10 mouse cellular contexts compared by ENCODE assay signal in genomic region chr5:66798135-66798534, GRCm38 (mm10). TPM values are rescaled to one million over a fixed set of nuclear protein-coding genes. Genes with fewer than 3 reads are reported as not detected.
DNase-seq lines count a peak whose midpoint lies in the region; ATAC-seq and TF ChIP-seq lines count a peak whose summit lies in the region.
"Had no signal": no experiment of that assay in that cellular context is flagged by ENCODE, and none has a peak within 500 bp of the region (broad histone marks: within the 10 kb centered on the region; RNA-seq: fewer than 3 reads in every experiment).

No protein-coding gene starts in this region.

- WGBS in heart, embryonic 15.5 days: 61% methylated on average over 3 of the region's 3 CpGs
- 25% methylated on average over 3 of the region's 3 CpGs for WGBS in limb, embryonic 14.5 days
- WGBS in stomach, embryonic 16.5 days: 27% methylated on average over 3 of the region's 3 CpGs

- intact Hi-C loops in heart, postnatal 25 days (cut with DNase I): loop anchor here (5.0 kb wide), 1 partner anchor 46 kb away; no protein-coding TSS in a partner anchor
- intact Hi-C loops in gastrocnemius, postnatal 14 days (cut with DNase I; ENCODE audit: low total_unique reads): no loop called here

- H3K27ac ChIP-seq in heart, embryonic 15.5 days: peak overlapping the region; percentile 7; the same call in 1 of the 2 replicates
- H3K27ac ChIP-seq in limb, embryonic 14.5 days (replicated peaks; ENCODE audit: low read depth, low read length): peak overlapping the region; percentile 13; the same call in 1 of the 2 replicates
- no peak overlapping the region for H3K27ac ChIP-seq in stomach, embryonic 16.5 days (ENCODE audit: low read length)

- no peak for TF ChIP-seq POLR2A in limb, embryonic 14.5 days (IDR thresholded peaks at IDR 0.05; ENCODE audit: borderline replicate concordance, extremely low read depth, insufficient read depth, insufficient read length)

- no peak for DNase-seq in heart, postnatal 25 days (ENCODE audit: low spot score)
- DNase-seq in lung, postnatal 36 days: peak; percentile 30
- no peak for DNase-seq in lung, adult 18-20 months
- DNase-seq in limb, embryonic 14.5 days (ENCODE audit: low spot score): no peak
- no peak for DNase-seq in gastrocnemius, postnatal 14 days
- no peak for DNase-seq in left cerebral cortex, adult 8-10 months (ENCODE audit: low spot score in 2 of 2)
- DNase-seq: layer of hippocampus, postnatal 36 days had no signal

- no peaks in the 10 kb centered on the region for H3K36me3 ChIP-seq in heart, embryonic 15.5 days
- no peaks in the 10 kb centered on the region for H3K36me3 ChIP-seq in limb, embryonic 14.5 days (ENCODE audit: control insufficient read depth, insufficient read depth, low read length)
- no peaks in the 10 kb centered on the region for H3K36me3 ChIP-seq in stomach, embryonic 16.5 days (ENCODE audit: control insufficient read depth, insufficient read depth, low read length)

- no peak for ATAC-seq in heart, embryonic 15.5 days (replicated peaks; ENCODE audit: insufficient number of reproducible peaks, insufficient read depth, low FRiP score, low read depth)
- no peak for ATAC-seq in limb, embryonic 14.5 days (ENCODE audit: low FRiP score, low read depth)
- 0 out of 2 replicates have a peak, but pooled peaks have one; percentile 7 for ATAC-seq in stomach, embryonic 16.5 days (ENCODE audit: insufficient read depth, low FRiP score)
- ATAC-seq: CD4-positive, CD25-positive, alpha-beta regulatory T cell, adult 4 months had no signal

- no peaks in the 10 kb centered on the region for H3K9me3 ChIP-seq in heart, embryonic 15.5 days (replicated peaks)
- H3K9me3 ChIP-seq in limb, embryonic 14.5 days (ENCODE audit: control insufficient read depth, low read length): no peaks in the 10 kb centered on the region
- H3K9me3 ChIP-seq in stomach, embryonic 16.5 days (replicated peaks; ENCODE audit: control insufficient read depth, low read length): no peaks in the 10 kb centered on the region

- no peak overlapping the region for H3K9ac ChIP-seq in heart, embryonic 15.5 days
- peak overlapping the region; percentile 2; the same call in 1 of the 2 replicates for H3K9ac ChIP-seq in limb, embryonic 14.5 days (ENCODE audit: low read depth, low read length, severe bottlenecking)
- no peak overlapping the region for H3K9ac ChIP-seq in stomach, embryonic 16.5 days (ENCODE audit: low read length)

- no peak overlapping the region for H3K4me3 ChIP-seq in heart, embryonic 15.5 days
- H3K4me3 ChIP-seq in limb, embryonic 14.5 days (replicated peaks; ENCODE audit: low read length): no peak overlapping the region
- H3K4me3 ChIP-seq in stomach, embryonic 16.5 days (replicated peaks; ENCODE audit: low read length): no peak overlapping the region

- no peaks in the 10 kb centered on the region for H3K27me3 ChIP-seq in heart, embryonic 15.5 days
- no peaks in the 10 kb centered on the region for H3K27me3 ChIP-seq in limb, embryonic 14.5 days (ENCODE audit: control insufficient read depth, insufficient read depth, low read length)
- no peaks in the 10 kb centered on the region for H3K27me3 ChIP-seq in stomach, embryonic 16.5 days (ENCODE audit: control insufficient read depth, insufficient read depth, low read length)

- H3K4me1 ChIP-seq in heart, embryonic 15.5 days (replicated peaks): peaks cover 26% of the 10 kb centered on the region
- H3K4me1 ChIP-seq in limb, embryonic 14.5 days (ENCODE audit: control insufficient read depth, insufficient read depth, low read length): peaks cover 38% of the 10 kb centered on the region
- H3K4me1 ChIP-seq in stomach, embryonic 16.5 days (ENCODE audit: control insufficient read depth, insufficient read depth, low read length): peaks cover 3% of the 10 kb centered on the region; the same call in 1 of the 2 replicates

- no peak overlapping the region for H3K4me2 ChIP-seq in heart, embryonic 15.5 days
- no peak overlapping the region for H3K4me2 ChIP-seq in limb, embryonic 14.5 days (replicated peaks; ENCODE audit: low read depth, low read length, severe bottlenecking)
- H3K4me2 ChIP-seq in stomach, embryonic 16.5 days (ENCODE audit: low read depth, low read length): no peak overlapping the region

RNA-seq across cellular contexts. Expression of gene Limch1, which starts 52.5 kb away (rescaled TPM):
- polyA plus RNA-seq in heart, embryonic 15.5 days (2015; fragmentation: Nextera tagmentation; extraction: Ambion mirVana): 26.4 and 30.2 TPM in 2 replicates
- 100 to 1,000 TPM; 210 to 274 TPM for total RNA-seq in heart, postnatal 25 days (2021)
- polyA plus RNA-seq in limb, embryonic 14.5 days (2012; rRNA removed): 40.0 and 44.4 TPM in 2 replicates
- 85.3 and 98.4 TPM in 2 replicates for polyA plus RNA-seq in limb, embryonic 14.5 days (2014; fragmentation: Nextera tagmentation; extraction: Ambion mirVana)
- 9.3 and 13.0 TPM in 2 replicates for polyA plus RNA-seq in stomach, embryonic 16.5 days (2015; fragmentation: Nextera tagmentation; extraction: Ambion mirVana)
- total RNA-seq in gastrocnemius, postnatal 14 days (2021): 100 to 1,000 TPM; 117 TPM
- 100 to 1,000 TPM; 110 to 123 (median 118) TPM for total RNA-seq in left cerebral cortex, adult 8-10 months (2022)
- polyA plus RNA-seq: CD4-positive, CD25-positive, alpha-beta regulatory T cell, adult 4 months had no signal
